Comparison of ENCODE assay signal across 8 mouse cellular contexts in the genomic region with DNA sequence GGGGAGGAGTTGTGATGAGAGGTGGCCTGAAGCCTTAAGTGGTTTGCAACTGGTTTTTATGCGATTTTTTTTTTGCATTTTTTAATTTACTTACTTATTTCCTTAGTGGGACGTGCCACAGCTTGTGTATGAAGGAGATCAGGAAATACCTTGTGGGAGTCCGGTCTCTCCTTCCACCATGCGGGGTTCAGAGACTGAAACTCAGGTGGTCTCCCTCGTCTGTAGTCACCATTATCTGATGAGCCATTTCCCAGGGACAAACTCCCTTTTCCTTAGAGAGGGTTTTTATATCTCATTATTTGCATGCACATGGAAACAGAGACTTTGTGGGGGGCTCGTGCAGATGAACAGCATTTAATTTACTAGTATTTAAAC. TPM values are rescaled to one million over a fixed set of nuclear protein-coding genes. Genes with fewer than 3 reads are reported as not detected.
DNase-seq lines count a peak whose midpoint lies in the region; ATAC-seq lines count a peak whose summit lies in the region.

No protein-coding gene starts in this region.

- 54% methylated on average over 6 of the region's 6 CpGs for WGBS in kidney, embryonic 16.5 days
- 55% methylated on average over 6 of the region's 6 CpGs for WGBS in embryonic facial prominence, embryonic 12.5 days
- WGBS in hindbrain, embryonic 16.5 days, result 64% methylated on average over 6 of the region's 6 CpGs
- 59% methylated on average over 6 of the region's 6 CpGs for WGBS in midbrain, embryonic 14.5 days

- peaks cover 3% of the 10 kb centered on the region; the same call in 1 of the 2 replicates for H3K9me3 ChIP-seq in kidney, embryonic 16.5 days (ENCODE audit: low read length)
- H3K9me3 ChIP-seq in embryonic facial prominence, embryonic 12.5 days, result no peaks in the 10 kb centered on the region
- H3K9me3 ChIP-seq in hindbrain, embryonic 16.5 days (ENCODE audit: control insufficient read depth, low read length), result no peaks in the 10 kb centered on the region
- no peaks in the 10 kb centered on the region for H3K9me3 ChIP-seq in midbrain, embryonic 14.5 days (ENCODE audit: control insufficient read depth, low read length)

- no peaks in the 10 kb centered on the region; the same call in 1 of the 2 replicates for H3K4me1 ChIP-seq in kidney, embryonic 16.5 days (ENCODE audit: insufficient read depth, low read length)
- H3K4me1 ChIP-seq in embryonic facial prominence, embryonic 12.5 days, result no peaks in the 10 kb centered on the region
- H3K4me1 ChIP-seq in hindbrain, embryonic 16.5 days (ENCODE audit: control insufficient read depth, insufficient read depth, low read depth, low read length), result no peaks in the 10 kb centered on the region; the same call in 1 of the 2 replicates
- no peaks in the 10 kb centered on the region for H3K4me1 ChIP-seq in midbrain, embryonic 14.5 days (ENCODE audit: control insufficient read depth, insufficient read depth, low read length)

- peak overlapping the region; percentile 54 for H3K4me2 ChIP-seq in kidney, embryonic 16.5 days (replicated peaks; ENCODE audit: low read depth, low read length)
- peak overlapping the region; percentile 51 for H3K4me2 ChIP-seq in embryonic facial prominence, embryonic 12.5 days (replicated peaks)
- H3K4me2 ChIP-seq in hindbrain, embryonic 16.5 days (ENCODE audit: low read length), result peak overlapping the region; percentile 56
- peak overlapping the region; percentile 56 for H3K4me2 ChIP-seq in midbrain, embryonic 14.5 days (ENCODE audit: low read length)

- peak overlapping the region; percentile 79 for H3K9ac ChIP-seq in kidney, embryonic 16.5 days (replicated peaks; ENCODE audit: low read length)
- peak overlapping the region; percentile 62 for H3K9ac ChIP-seq in embryonic facial prominence, embryonic 12.5 days
- peak overlapping the region; percentile 63 for H3K9ac ChIP-seq in hindbrain, embryonic 16.5 days (ENCODE audit: low read depth, low read length)
- H3K9ac ChIP-seq in midbrain, embryonic 14.5 days (replicated peaks; ENCODE audit: low read length), result peak overlapping the region; percentile 61

- no peak for DNase-seq in kidney, postnatal 25 days
- DNase-seq in midbrain, embryonic 14.5 days, result no peak
- DNase-seq in ovary, postnatal 14 days (ENCODE audit: low spot score), result no peak
- no peak for DNase-seq in left cerebral cortex, adult 9 months (ENCODE audit: low spot score in 2 of 2)

- peak overlapping the region; percentile 76; the same call in 1 of the 2 replicates for H3K27ac ChIP-seq in kidney, embryonic 16.5 days (ENCODE audit: low read length)
- H3K27ac ChIP-seq in embryonic facial prominence, embryonic 12.5 days, result no peak overlapping the region
- H3K27ac ChIP-seq in hindbrain, embryonic 16.5 days (ENCODE audit: low read depth, low read length), result peak overlapping the region; percentile 78; the same call in 1 of the 2 replicates
- H3K27ac ChIP-seq in midbrain, embryonic 14.5 days (replicated peaks; ENCODE audit: low read depth, low read length), result 0 out of 2 replicates have a peak overlapping the region, but pooled peaks have one; percentile 26

- peak; percentile 24 for ATAC-seq in kidney, embryonic 16.5 days (ENCODE audit: low FRiP score, low TSS enrichment)
- ATAC-seq in embryonic facial prominence, embryonic 12.5 days (ENCODE audit: insufficient number of reproducible peaks, insufficient read depth, low FRiP score, low TSS enrichment), result no peak
- no peak for ATAC-seq in hindbrain, embryonic 16.5 days
- ATAC-seq in midbrain, embryonic 14.5 days (ENCODE audit: low FRiP score, low TSS enrichment), result no peak
- no peak for ATAC-seq in frontal cortex, adult (ENCODE audit: low TSS enrichment)

- H3K4me3 ChIP-seq in kidney, embryonic 16.5 days (ENCODE audit: low read length), result peak overlapping the region; percentile 71
- peak overlapping the region; percentile 51 for H3K4me3 ChIP-seq in embryonic facial prominence, embryonic 12.5 days
- H3K4me3 ChIP-seq in hindbrain, embryonic 16.5 days (ENCODE audit: low read length), result peak overlapping the region; percentile 52
- peak overlapping the region; percentile 54 for H3K4me3 ChIP-seq in midbrain, embryonic 14.5 days (replicated peaks; ENCODE audit: low read depth, low read length)

- H3K27me3 ChIP-seq in kidney, embryonic 16.5 days (ENCODE audit: insufficient read depth, low read length), result no peaks in the 10 kb centered on the region
- H3K27me3 ChIP-seq in embryonic facial prominence, embryonic 12.5 days, result no peaks in the 10 kb centered on the region
- H3K27me3 ChIP-seq in hindbrain, embryonic 16.5 days (replicated peaks; ENCODE audit: control insufficient read depth, insufficient read depth, low read length), result no peaks in the 10 kb centered on the region
- H3K27me3 ChIP-seq in midbrain, embryonic 14.5 days (ENCODE audit: control insufficient read depth, insufficient read depth, low read length), result no peaks in the 10 kb centered on the region

- no peaks in the 10 kb centered on the region for H3K36me3 ChIP-seq in kidney, embryonic 16.5 days (ENCODE audit: insufficient read depth, low read length)
- H3K36me3 ChIP-seq in embryonic facial prominence, embryonic 12.5 days, result no peaks in the 10 kb centered on the region
- H3K36me3 ChIP-seq in hindbrain, embryonic 16.5 days (ENCODE audit: control insufficient read depth, insufficient read depth, low read length), result no peaks in the 10 kb centered on the region
- H3K36me3 ChIP-seq in midbrain, embryonic 14.5 days (ENCODE audit: control insufficient read depth, insufficient read depth, low read length), result no peaks in the 10 kb centered on the region

RNA-seq across cellular contexts. Expression of a gene that starts 0.5 kb away (rescaled TPM):
- 6.1 and 6.9 TPM in 2 replicates for polyA plus RNA-seq in kidney, embryonic 16.5 days (2015; fragmentation: Nextera tagmentation; extraction: Ambion mirVana)
- polyA plus RNA-seq in embryonic facial prominence, embryonic 12.5 days (2016; fragmentation: Nextera tagmentation; extraction: Ambion mirVana), result 7.5 and 7.6 TPM in 2 replicates
- polyA plus RNA-seq in hindbrain, embryonic 16.5 days (2015; fragmentation: Nextera tagmentation; extraction: Ambion mirVana), result 4.2 and 4.6 TPM in 2 replicates
- 2.5 and 4.3 TPM in 2 replicates for polyA plus RNA-seq in midbrain, embryonic 14.5 days (2014; fragmentation: Nextera tagmentation; extraction: Ambion mirVana)

RNA-seq across cellular contexts. Expression of a gene that starts 35.9 kb away (rescaled TPM):
- 11.8 and 13.1 TPM in 2 replicates for polyA plus RNA-seq in kidney, embryonic 16.5 days (2015; fragmentation: Nextera tagmentation; extraction: Ambion mirVana)
- polyA plus RNA-seq in embryonic facial prominence, embryonic 12.5 days (2016; fragmentation: Nextera tagmentation; extraction: Ambion mirVana), result 10.1 and 11.3 TPM in 2 replicates
- 4.2 and 4.5 TPM in 2 replicates for polyA plus RNA-seq in hindbrain, embryonic 16.5 days (2015; fragmentation: Nextera tagmentation; extraction: Ambion mirVana)
- polyA plus RNA-seq in midbrain, embryonic 14.5 days (2014; fragmentation: Nextera tagmentation; extraction: Ambion mirVana), result 3.1 and 6.6 TPM in 2 replicates

RNA-seq across cellular contexts. Expression of a gene that starts 41.4 kb away (rescaled TPM):
- polyA plus RNA-seq in kidney, embryonic 16.5 days (2015; fragmentation: Nextera tagmentation; extraction: Ambion mirVana), result 19.0 and 19.3 TPM in 2 replicates
- 18.3 and 18.4 TPM in 2 replicates for polyA plus RNA-seq in embryonic facial prominence, embryonic 12.5 days (2016; fragmentation: Nextera tagmentation; extraction: Ambion mirVana)
- 23.6 and 25.0 TPM in 2 replicates for polyA plus RNA-seq in hindbrain, embryonic 16.5 days (2015; fragmentation: Nextera tagmentation; extraction: Ambion mirVana)
- 25.5 and 26.5 TPM in 2 replicates for polyA plus RNA-seq in midbrain, embryonic 14.5 days (2014; fragmentation: Nextera tagmentation; extraction: Ambion mirVana)
